Mouse (Mus musculus) left cerebral cortex, adult 8-10 months (tissue): ENCODE measurements around the gene Ap3b2. TPM values are rescaled to one million over a fixed set of nuclear protein-coding genes. Genes with fewer than 3 reads are reported as not detected.

Source experiments
- DNase-seq, 2 experiments: peaks; one replicate each; pipeline ENCODE4 v3.0.0; 2022; ENCODE audit warnings: low spot score in 2 of 2
- total RNA-seq, 4 experiments: library from RNA; stranded (reverse); gene quantifications; 2 replicates each; pipeline ENCODE4 v1.2.4; 2022

The Ap3b2 gene
- total RNA-seq = 100 to 1,000 TPM; 146 to 157 (median 150) TPM

GRCm38 (mm10) chr7:81493331-81494021, at the start of gene Ap3b2:
Gene Ap3b2 (minus strand): TSS chr7:81493925.
- DNase-seq = peak; percentile 66 to 78

- DNase-seq = no peak
Measured at GRCm38 (mm10) chr7:81542934-81543333, 49.2 kb upstream of the Ap3b2 start.

GRCm38 (mm10) chr7:81541924-81542524, 48.3 kb upstream of the Ap3b2 start:
- DNase-seq = peak in 1 of 2 experiments; percentile 80

GRCm38 (mm10) chr7:81540999-81541398, 47.3 kb upstream of the Ap3b2 start:
- no peak for DNase-seq

GRCm38 (mm10) chr7:81539565-81539964, 45.8 kb upstream of the Ap3b2 start:
- DNase-seq = peak in 1 of 2 experiments; percentile 18

GRCm38 (mm10) chr7:81538070-81538675, 44.4 kb upstream of the Ap3b2 start:
- no peak for DNase-seq

GRCm38 (mm10) chr7:81536478-81536877, 42.8 kb upstream of the Ap3b2 start:
- no peak for DNase-seq

GRCm38 (mm10) chr7:81531462-81531861, 37.7 kb upstream of the Ap3b2 start:
- DNase-seq = no peak

- DNase-seq = no peak
Measured at GRCm38 (mm10) chr7:81528918-81529317, 35.2 kb upstream of the Ap3b2 start.

GRCm38 (mm10) chr7:81523663-81524017, 29.9 kb upstream of the Ap3b2 start:
- DNase-seq = no peak

- DNase-seq = peak; percentile 67 to 89
Measured at GRCm38 (mm10) chr7:81523008-81523662, 29.4 kb upstream of the Ap3b2 start.

- DNase-seq = peak in 1 of 2 experiments; percentile 43
Measured at GRCm38 (mm10) chr7:81516154-81517030, 22.7 kb upstream of the Ap3b2 start.

GRCm38 (mm10) chr7:81514906-81515590, 21.3 kb upstream of the Ap3b2 start:
- DNase-seq = no peak

GRCm38 (mm10) chr7:81501050-81501449, 7.3 kb upstream of the Ap3b2 start:
- DNase-seq = no peak

GRCm38 (mm10) chr7:81498181-81498580, 4.5 kb upstream of the Ap3b2 start, which contains the start of gene BC048679:
Gene BC048679 (minus strand): TSS chr7:81498281.
- no peak for DNase-seq

GRCm38 (mm10) chr7:81497171-81497570, 3.4 kb upstream of the Ap3b2 start:
- no peak for DNase-seq

- no peak for DNase-seq
Measured at GRCm38 (mm10) chr7:81492628-81493027, 1.1 kb downstream of the Ap3b2 start.

GRCm38 (mm10) chr7:81489649-81490048, 4.1 kb downstream of the Ap3b2 start:
- DNase-seq = no peak

- no peak for DNase-seq
Measured at GRCm38 (mm10) chr7:81480800-81481199, 12.9 kb downstream of the Ap3b2 start.

- no peak for DNase-seq
Measured at GRCm38 (mm10) chr7:81479531-81480090, 14.1 kb downstream of the Ap3b2 start.
